Mouse (Mus musculus): ENCODE measurements at regions not wholly inside any gene's neighbourhood (a gene's known extent, or its start where the extent isn't known, plus 50 kb on each side); places are given as distances from the start of the nearest gene placed in this dataset.

- DNase-seq (ENCODE audit: low spot score in 2 of 2): no peak
Measured at GRCm38 (mm10) chr11:82588744-82589143, 175.4 kb downstream of the Cct6b start.

- peak in 1 of 2 experiments; percentile 43 for DNase-seq (ENCODE audit: low spot score in 2 of 2)
Measured at GRCm38 (mm10) chr11:82579841-82580415, 184.2 kb downstream of the Cct6b start.

- DNase-seq (ENCODE audit: low spot score in 2 of 2): no peak
Measured at GRCm38 (mm10) chr11:82576019-82576418, 187.3 kb downstream of the Tmem132e start.

GRCm38 (mm10) chr11:82573126-82573525, 184.4 kb downstream of the Tmem132e start:
- DNase-seq (ENCODE audit: low spot score in 2 of 2): no peak

GRCm38 (mm10) chr11:82571525-82571924, 182.8 kb downstream of the Tmem132e start:
- no peak for DNase-seq (ENCODE audit: low spot score in 2 of 2)

GRCm38 (mm10) chr11:82569819-82570218, 181.1 kb downstream of the Tmem132e start:
- DNase-seq (ENCODE audit: low spot score in 2 of 2): no peak

- DNase-seq (ENCODE audit: low spot score in 2 of 2): peak; percentile 43 to 46
Measured at GRCm38 (mm10) chr11:82568219-82568676, 179.5 kb downstream of the Tmem132e start.

GRCm38 (mm10) chr11:82567014-82567685, 178.4 kb downstream of the Tmem132e start:
- DNase-seq (ENCODE audit: low spot score in 2 of 2): peak; percentile 32 to 46

- DNase-seq (ENCODE audit: low spot score in 2 of 2): no peak
Measured at GRCm38 (mm10) chr11:82566092-82566491, 177.4 kb downstream of the Tmem132e start.

GRCm38 (mm10) chr11:82564181-82564580, 175.5 kb downstream of the Tmem132e start:
- DNase-seq (ENCODE audit: low spot score in 2 of 2): no peak

GRCm38 (mm10) chr11:82542028-82542427, 153.3 kb downstream of the Tmem132e start:
- no peak for DNase-seq (ENCODE audit: low spot score in 2 of 2)

GRCm38 (mm10) chr11:82541376-82541775, 152.7 kb downstream of the Tmem132e start:
- DNase-seq (ENCODE audit: low spot score in 2 of 2): no peak

GRCm38 (mm10) chr11:82537931-82538330, 149.2 kb downstream of the Tmem132e start:
- DNase-seq (ENCODE audit: low spot score in 2 of 2): no peak

- DNase-seq (ENCODE audit: low spot score in 2 of 2): no peak
Measured at GRCm38 (mm10) chr11:82523200-82523802, 134.6 kb downstream of the Tmem132e start.

- DNase-seq (ENCODE audit: low spot score in 2 of 2): peak; percentile 66 to 74
Measured at GRCm38 (mm10) chr11:82521383-82521782, 132.7 kb downstream of the Tmem132e start.

- DNase-seq (ENCODE audit: low spot score in 2 of 2): no peak
Measured at GRCm38 (mm10) chr11:82518691-82519090, 130.0 kb downstream of the Tmem132e start.

- no peak for DNase-seq (ENCODE audit: low spot score in 2 of 2)
Measured at GRCm38 (mm10) chr11:82514526-82515144, 125.9 kb downstream of the Tmem132e start.

- DNase-seq (ENCODE audit: low spot score in 2 of 2): no peak
Measured at GRCm38 (mm10) chr11:82508564-82508963, 119.9 kb downstream of the Tmem132e start.

All from layer of hippocampus, postnatal 10 days (tissue).